Mouse (Mus musculus) urinary bladder, postnatal 25 days (tissue): Measurements from ENCODE around the gene Dennd6a.

Experiments used
- DNase-seq: peaks from one replicate; pipeline ENCODE4 v3.0.0; 2022; ENCODE audit warnings: low spot score

The Dennd6a gene

DNA sequence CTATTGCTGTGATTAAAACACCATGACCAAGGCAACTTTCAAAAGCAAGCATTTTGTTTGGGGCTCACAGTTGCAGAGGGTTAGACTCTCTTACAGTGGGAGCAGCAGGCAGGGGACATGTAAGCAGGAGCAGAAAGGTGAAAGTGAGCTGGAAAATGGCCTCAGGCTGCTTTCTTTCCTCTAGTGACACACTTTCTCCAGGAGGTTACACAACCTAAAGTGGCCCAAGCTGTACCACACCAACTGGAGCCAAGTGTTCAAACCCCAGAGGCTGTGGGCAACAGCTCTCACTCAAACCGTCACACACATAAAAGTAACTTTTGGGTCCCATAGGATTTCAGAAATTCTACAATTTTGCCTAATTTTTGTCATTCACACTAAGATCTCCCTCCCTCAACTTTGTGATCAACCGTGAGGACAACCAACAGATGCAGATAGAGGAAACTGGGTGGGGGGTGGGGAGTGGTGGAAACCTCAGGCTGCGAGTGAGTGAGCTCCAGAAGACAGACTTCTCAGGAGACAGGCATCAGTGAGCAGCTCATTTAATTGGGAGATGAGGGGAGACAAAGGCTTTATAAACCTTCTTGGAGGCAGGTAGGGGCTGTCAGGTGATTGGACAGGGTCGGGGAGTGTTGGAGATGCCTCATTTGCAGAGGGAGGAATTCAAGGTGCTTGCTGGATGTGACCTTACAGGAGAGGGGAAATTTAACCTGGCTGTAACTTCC is 1.5 kb upstream of the Dennd6a start:
- no peak for DNase-seq

DNA sequence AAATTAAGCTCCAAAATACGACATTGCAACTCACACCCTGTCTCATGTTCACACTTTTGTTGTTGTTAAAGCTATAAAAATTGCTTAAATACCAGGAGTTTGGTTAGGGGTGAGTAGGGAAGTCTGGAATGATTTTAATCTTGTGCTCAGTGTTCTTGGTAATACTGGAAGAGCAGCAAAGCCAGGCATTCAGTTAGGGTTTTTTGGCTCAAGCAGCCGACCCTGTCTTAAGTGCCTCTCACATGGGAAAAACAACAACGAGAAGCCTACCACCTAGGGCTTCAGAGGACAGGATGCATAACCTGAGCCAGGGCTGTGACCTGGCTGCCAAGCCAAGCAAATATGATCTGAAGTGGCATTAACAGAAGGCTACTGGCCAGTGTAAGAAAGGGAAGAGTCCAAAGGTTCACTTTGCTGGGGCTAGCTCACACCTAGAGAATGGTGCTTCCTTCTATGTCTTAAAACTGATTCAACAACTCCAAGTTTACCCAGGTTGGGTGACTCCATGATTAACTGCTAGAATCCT is 2.7 kb downstream of the Dennd6a start:
- DNase-seq: no peak

DNA sequence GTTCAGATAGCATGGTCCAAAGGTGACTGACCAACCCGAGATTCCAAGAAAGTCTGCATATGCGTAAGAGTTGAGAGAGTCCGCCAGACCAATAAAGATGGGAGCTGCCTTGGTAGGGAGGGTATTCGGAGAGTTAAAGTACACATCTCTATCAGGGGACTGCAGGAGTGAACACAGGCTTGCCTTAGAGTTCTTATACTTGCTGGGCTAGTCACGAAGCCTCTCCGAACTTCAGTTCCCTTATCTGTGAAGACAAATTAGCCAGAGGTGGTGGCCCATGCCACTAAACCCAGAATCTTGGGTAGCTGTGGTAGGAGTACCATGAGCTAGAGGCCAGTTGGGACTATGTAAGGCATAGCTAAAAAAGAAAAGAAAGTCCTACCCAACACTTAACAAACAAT is 5.1 kb downstream of the Dennd6a start:
- no peak for DNase-seq

DNA sequence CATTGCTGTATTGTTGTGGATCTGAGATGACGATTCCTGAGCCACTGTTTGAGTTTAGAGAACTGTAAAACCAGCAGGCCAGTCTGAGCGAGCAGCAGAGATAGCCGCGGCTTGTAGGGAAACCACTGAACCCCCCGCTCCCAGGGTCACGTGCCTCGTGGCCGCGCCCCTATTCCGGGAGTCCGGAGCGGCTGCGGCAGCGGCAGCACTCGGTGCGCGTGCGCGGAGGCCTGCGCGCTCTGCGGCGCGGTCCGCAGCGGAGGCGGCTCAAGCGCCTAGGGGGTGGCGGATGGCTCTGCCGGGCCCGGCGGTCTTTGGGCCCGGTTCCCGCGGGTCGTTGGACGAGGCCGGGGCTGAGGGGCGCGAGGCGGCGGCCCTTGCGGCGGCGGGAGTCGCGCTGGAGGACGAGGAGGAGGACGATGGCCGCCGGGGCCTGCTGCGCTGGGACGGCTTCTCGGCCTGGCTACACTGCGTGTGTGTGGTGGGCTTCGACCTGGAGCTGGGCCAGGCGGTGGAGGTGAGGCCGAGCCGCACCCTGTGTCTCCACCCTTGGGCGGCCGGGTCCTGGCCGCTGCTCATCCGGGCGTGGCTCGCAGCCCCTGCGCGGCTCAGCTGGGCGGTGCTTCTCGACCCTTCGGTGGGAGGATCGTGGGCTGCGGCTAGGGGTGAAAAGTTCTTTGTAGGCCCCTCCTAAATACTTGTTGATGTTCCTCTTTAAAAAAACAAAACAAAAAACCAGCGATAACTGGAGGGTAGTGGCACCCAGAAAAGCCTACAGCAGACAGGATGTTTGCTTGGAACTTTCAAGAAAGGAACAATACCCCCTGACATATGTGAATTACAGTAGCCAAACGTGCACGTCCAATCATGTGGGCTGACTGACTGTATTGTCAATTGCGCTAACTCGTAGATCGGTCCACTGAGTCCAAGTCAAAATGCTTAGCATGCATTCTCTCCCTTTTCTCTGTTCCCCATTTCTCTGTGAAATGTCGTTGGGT is 6.0 kb downstream of the Dennd6a start:
- peak; percentile 86 for DNase-seq

DNA sequence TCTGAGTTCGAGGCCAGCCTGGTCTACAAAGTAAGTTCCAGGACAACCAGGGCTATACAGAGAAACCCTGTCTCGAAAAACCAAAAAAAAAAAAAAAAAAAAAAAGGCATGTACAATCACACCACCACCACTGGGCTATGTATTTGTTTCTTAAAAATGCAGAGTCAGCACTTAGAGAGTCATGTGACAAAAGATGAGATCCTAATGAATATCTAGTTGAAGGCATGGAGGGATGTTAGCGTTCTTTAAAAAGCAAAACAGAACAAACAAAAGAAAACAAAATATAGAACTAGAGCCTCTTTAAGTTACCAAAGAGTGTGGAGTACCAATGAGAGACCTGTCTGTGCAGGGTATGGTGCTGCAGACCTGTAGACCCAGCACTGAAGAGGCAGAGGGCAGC is 10.0 kb downstream of the Dennd6a start:
- no peak for DNase-seq

DNA sequence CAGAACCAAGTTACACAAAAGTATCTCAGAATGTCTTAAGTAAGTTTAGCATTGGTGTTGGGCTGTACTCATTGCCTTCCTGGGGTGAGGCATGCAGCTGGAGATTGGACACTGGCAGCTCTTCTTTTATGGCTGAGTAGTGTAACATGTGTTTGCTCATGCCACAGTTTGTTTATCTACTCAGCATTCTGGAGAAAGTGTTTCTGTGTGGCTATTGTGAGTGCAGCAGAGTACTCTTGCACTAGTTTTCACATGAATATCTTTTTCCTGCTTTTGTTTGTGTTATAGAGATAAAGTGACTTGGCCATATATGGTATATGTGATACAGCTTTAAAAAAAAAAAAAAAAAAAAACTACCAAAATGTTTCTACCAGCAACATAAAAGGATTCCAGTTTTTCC is 13.5 kb downstream of the Dennd6a start:
- no peak for DNase-seq

DNA sequence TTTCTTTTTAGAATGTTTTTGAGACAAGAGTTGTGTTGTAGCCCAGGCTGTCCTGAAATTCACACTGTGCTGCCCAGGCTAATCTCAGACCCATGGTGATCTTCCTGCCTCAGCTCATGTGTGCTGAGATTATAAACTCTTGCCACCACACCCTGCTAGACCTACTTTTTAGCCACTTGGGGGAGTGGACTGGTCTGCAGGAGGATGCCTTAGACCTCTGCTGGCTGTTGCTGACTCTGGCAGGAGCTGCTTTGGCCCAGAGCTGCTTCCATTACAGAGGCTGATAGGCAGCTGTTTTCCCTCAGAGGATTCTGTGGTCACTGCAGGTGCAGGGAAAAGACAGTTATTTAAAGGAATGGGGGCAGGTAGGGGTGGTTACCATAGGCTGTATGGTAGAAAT is 17.7 kb downstream of the Dennd6a start:
- DNase-seq: no peak

DNA sequence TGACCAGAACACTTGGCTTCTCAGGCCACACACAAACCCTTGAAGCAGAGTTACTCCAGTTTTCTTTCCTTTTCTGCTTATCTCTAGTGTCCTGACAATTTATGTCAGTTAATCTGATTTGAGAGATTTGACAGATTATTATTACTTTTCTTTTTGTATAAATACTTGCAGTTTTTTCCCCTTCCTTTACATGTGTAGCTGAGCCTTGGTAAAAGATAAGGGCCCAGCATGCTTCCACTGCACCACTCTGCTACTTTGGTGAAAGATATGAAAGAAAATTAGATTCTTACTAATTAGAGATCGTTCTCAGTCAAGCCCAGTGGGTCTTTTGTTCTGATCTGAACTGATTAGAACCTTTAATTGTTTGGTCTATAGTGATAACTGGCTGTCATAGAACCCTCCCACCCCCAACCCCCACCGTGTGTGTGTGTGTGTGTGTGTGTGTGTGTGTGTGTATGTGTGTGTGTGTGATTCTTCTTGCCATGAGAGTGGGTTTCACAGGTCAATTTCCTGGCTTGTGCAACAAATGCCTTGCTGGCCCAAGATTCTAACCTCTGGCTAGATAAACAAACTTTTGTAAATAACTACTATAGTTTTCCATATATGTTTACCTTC is 19.7 kb downstream of the Dennd6a start:
- DNase-seq: no peak

DNA sequence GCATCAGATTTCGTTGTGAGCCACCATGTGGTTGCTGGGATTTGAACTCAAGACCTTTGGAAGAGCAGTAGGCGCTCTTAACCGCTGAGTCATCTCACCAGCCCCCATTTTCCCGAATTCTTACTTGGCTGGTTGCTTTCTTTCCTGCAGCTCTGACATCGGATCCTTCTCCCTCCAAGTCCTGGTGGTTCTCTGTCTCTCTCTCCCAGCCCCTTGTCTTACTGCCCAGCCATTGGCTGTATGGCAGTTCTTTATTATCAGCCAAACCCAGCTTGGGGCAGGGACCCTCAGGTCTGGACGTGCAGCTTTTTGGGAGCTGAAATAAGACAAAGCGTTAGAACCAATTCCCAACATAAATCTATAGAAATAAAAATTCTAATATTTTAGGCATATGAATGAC is 21.5 kb downstream of the Dennd6a start:
- DNase-seq: no peak

DNA sequence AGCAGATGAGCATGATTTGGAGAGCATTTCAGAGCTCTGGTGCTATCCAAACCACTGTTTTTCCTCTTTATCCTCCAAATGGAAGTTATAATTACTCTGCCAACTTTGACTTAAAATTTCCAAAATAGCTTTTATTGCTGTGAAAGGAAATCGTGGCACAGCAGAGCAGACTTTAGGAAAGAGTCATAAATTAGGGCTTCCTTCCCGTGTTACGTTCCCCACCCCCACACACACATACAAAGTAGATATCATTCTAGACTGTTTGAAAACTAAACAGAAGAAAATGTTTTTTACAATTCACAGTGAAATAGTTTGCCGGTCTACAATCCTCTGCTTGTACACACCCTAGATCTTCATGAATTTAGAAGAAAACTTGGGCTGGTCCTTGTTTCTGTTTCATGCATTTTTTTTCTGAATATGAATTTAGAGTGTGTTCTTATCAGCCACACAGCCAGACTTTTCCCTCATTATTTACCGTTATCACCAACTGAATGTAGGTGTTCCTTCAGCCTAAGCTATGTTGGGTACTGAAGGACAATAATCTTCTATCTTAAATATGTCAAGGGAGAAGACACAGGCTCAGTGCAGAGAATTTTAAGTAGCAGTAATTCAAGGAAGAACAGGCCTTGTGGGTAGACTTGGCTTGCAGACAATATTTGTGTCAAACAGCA is 22.2 kb downstream of the Dennd6a start:
- no peak for DNase-seq

DNA sequence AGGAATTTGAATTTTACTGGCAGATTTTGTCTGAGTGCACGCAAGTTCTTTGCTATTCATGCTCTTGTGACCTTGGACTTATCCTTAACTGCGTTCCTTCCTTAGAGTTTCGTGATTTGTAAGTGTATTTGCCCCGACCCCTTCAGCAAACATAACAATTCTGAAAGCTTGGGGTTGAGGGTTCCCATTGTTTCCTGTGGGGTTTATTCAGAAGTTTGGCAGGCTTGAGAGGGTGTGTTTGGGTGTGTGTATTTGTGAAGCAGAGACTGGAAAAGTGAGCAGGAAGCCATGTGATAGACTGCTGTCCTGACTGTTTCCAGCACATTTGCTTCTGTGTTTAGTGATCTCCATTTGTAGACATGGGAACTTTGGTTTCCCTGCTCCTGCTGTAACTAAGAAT is 31.7 kb downstream of the Dennd6a start:
- DNase-seq: no peak

DNA sequence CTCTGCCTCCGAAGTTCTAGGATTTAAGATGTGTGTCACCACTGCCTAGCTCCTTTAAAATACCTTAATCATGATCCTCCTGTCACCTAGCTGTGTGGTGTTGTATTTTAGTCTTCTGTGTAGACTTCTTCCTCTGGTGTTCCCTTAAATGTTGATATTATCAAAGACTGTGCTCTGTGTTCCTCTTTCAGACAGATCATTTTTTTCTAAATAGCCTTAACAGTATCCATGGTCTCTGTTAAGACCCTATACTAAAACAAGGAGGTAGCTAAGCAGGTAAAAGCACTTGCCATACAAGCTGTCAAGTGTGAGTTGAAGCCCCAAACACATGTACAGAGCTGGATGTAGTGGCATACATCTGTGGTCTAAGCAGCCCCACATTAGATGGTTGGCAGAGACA is 36.0 kb downstream of the Dennd6a start:
- DNase-seq: no peak

DNA sequence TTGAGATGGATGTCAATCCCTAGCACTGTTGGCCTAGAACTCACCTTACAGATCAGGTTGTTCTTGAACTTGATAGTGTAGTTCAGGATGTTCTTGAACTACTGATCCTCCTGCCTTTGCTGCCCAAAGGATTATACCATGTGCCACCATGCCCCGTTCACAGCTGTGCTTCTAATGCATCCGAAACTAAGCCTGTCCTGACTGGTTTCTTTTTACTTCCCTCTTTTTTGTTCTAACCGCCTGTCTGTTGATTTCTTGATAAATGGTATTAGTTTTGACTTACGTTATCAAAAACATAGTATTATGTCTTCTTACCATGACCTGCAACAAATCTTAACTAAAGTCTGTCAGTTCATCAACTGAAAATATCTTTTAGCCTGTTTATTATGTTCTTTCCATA is 37.0 kb downstream of the Dennd6a start:
- DNase-seq: no peak

DNA sequence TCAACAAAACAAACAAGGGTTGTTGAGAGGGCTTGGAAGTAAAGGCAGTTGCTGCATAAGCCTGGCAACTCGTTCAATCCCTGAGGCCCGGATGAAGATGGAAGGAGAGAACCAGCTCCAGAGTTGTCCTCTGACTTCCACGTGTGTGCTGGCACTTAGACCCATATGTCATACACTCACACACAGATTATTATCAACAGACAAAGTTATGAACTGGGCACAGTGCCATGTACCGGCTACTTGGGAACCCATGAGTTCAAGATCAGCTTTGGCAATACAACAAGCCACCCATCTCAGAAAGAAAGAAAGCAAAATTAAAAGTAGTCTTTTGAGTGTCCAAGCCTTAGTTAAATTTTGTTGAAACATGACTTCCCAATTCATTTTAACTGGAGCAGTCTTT is 51.6 kb downstream of the Dennd6a start:
- no peak for DNase-seq

DNA sequence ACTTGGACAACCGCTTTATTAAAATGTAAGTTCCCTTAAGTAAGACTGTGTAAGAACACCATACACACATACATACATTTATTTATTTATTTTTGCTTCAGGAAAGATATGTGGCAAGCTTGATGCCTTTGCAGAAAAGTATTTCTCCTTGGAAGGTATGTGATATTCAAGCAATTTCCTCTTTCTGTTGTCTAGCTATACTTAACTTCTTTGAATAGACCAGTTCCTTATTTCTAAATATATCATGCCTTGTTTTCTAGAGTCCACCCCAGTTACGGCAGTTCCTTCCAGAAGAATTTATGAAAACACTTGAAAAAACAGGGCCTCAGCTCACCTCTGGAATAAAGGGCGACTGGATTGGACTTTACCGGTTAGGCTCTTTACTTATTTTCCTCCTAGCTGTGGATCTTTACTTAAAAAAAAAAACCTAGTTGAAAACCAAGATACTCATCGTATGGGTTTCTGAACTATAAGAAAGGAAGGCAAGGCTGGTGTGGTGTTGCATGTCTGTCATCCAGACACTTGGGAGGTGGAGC is 53.0 kb downstream of the Dennd6a start:
- no peak for DNase-seq

DNA sequence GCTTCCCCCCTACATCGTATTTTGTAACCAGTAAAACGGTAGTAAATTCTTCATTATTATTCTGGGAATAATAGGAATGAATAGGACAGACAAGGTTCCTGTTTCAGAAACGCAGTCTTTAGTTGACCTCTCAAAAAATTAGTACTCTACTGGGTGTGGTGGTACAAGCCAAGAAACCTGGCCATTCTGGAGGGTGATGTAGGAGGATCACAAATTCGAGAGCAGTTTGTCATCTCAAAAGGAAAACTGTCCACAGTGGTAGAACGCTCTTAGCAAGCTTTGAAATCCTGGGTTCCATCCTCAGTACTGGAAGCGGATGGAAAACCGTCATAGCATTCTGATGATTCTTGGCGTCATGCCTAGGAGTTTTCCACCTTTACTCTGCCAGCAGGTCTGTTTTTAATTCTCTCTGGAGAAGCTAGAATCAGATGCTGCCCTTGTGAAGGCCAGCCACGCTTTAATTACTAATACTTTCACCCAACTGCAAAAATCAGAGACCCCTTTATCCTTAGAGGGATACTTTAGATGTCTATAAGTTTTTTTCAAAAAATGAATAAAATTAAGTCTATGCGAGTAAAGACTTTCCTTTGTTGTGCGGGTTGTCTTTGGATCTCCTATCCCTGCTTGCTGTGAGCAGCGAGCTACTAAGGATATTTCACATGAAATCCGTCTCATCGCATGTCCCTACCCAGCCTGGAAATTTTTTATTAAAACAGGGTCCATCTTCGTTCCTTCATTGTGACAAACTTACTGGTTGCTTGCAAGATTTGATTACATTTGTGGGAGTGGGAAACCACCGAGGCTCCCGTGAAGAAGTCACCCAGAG is 63.6 kb downstream of the Dennd6a start:
- peak; percentile 11 for DNase-seq

DNA sequence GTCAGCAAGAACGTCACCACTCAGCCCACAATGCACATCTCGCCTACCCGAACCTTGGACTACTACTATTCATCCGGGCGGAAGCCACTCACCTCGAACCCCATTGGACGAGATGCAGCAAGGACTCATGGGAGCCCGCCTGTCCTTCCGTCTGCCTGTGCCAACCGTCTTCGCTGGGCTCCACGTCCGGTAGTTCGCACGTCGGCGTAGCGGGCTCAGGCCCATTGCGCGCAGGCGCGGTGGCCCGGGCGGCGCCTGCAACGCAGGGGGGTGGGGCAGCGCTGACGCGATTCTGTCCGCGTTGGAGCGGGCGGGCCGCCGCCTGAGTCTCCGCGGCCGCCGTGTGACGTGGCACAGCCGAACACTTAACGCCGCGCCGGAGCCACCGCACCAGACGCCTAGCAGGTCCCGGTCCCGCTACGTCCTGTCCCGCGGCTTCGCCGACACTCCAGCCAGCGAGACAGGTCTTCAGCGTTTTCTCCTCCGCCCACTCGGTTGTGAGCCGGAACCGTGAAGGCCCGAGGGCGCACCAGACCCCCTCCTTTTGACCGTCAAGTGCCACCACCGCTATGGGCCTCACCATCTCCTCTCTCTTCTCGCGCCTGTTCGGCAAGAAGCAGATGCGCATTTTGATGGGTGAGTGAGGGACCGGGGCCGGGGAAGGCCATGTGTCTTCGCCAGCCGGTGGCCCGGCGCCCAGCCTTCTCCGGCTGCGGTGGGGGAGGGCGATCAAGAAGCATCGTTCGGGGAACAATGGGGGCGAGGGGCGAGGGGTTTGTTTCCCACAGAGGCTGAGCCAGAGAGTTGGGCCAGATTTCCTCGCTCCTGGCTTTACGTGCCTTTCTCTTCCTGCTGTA is 64.4 kb downstream of the Dennd6a start, which contains the start of gene Arf4:
Arf4 (plus strand) TSS at position 224 of the 857 bp plus-strand sequence.
- DNase-seq: peak; percentile 94

DNA sequence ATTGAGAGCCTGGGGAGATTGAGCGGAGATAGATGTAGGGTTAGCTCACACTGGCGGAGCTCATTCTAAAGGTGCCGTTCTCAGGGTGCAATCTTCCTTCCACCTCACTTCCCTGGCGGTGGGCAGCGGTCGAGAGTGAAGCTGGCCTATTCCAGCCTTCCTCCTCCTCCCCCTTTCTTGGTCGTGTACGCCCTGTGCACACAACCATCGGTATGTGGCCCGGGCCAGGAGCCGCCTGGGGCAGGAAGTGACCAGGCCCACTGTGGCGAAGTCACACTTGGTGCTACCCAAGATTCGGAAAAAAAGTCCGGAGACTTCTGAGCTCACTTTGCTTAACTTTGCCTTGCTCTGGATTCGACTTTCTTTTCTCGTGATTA is 65.0 kb downstream of the Dennd6a start:
- DNase-seq: peak; percentile 59

DNA sequence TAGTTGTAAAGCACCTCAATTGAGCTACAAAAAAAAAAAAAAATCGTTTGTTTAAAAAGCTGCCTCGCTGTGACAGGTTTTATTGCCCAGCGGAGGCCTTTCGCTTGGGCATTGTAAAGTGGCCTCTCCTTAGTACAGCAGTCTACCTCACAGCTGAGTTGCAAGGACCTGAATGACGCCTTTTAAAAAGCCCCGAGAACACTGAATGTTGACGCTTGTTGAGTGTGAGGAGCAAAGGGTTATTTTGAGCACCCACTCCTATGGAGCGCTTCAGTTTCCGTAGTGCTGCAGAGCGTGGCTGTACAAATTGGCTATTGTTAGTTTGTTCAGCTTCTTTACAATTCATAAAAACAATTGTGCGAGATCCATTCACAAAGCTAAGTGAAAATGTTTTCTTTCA is 65.6 kb downstream of the Dennd6a start:
- no peak for DNase-seq

DNA sequence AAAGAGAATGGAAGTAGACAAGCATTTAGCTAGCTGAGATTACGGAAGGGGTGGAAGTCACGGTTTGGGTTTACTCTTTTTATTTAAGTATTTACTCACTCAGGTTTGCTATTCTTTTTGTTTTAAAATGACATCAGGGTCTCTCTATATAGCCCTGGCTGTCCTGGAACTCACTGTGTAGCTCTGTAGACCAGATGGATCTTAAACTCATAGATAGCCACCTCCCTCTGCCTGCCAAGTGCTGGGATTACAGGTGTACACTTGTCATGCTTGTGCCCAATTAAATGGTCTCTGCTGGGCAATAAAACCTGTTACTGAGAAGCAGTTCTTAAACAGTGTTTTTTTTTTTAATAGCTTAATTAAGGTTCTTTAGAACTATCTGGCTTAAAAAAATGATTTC is 66.3 kb downstream of the Dennd6a start:
- DNase-seq: no peak
